Mouse (Mus musculus) liver, embryonic 11.5 days (tissue): Measurements from ENCODE around the gene Zfp934. TPM values are rescaled to one million over a fixed set of nuclear protein-coding genes. Genes with fewer than 3 reads are reported as not detected.
A peak's percentile ranks its signal among the peaks of the same experiment; 100 is the strongest.
"Not testable (repeated sequence)": the region's sequence is repeated elsewhere in the genome, so short reads cannot be mapped to it uniquely, and the experiment has no call there.

ENCODE experiments used
- ATAC-seq: fragments of 200-750 bp; cut with Nextera tagmentation; replicated peaks from 2 replicates; pipeline ENCODE4 v1.8.0; 2017; ENCODE audit warnings: moderate number of reproducible peaks, mild to moderate bottlenecking, moderate TSS enrichment, moderate library complexity; ENCODE audit not compliant: low FRiP score
- DNase-seq: peaks from one replicate; pipeline ENCODE4 v3.0.0-alpha.2; 2017; ENCODE audit warnings: low spot score
- H3K27ac ChIP-seq: fragments of 300-500 bp; sonication (generic); 2 replicates; pipeline ENCODE4 v1.5.1; 2014; ENCODE audit warnings: mild to moderate bottlenecking, low read depth, low read length, control low read depth
- H3K27me3 ChIP-seq: fragments of 300-500 bp; sonication (generic); replicated peaks from 2 replicates; pipeline ENCODE4 v1.6.1; 2014; ENCODE audit warnings: low read length, mixed read lengths; ENCODE audit not compliant: control insufficient read depth, insufficient read depth
- H3K36me3 ChIP-seq: fragments of 300-500 bp; sonication (generic); 2 replicates; pipeline ENCODE4 v1.6.1; 2014; ENCODE audit warnings: mild to moderate bottlenecking, low read length, moderate library complexity, mixed read lengths; ENCODE audit not compliant: control insufficient read depth, insufficient read depth
- H3K4me1 ChIP-seq: fragments of 300-500 bp; sonication (generic); replicated peaks from 2 replicates; pipeline ENCODE4 v1.6.1; 2014; ENCODE audit warnings: low read length, mixed read lengths; ENCODE audit not compliant: control insufficient read depth, insufficient read depth
- H3K4me2 ChIP-seq: fragments of 300-500 bp; sonication (generic); 2 replicates; pipeline ENCODE4 v1.6.1; 2014; ENCODE audit warnings: mild to moderate bottlenecking, control low read depth, moderate library complexity
- H3K4me3 ChIP-seq: fragments of 300-500 bp; sonication (generic); 2 replicates; pipeline ENCODE4 v1.5.1; 2014; ENCODE audit warnings: low read depth, low read length, control low read depth
- H3K9ac ChIP-seq: fragments of 300-500 bp; sonication (generic); 2 replicates; pipeline ENCODE4 v1.6.1; 2014; ENCODE audit warnings: low read depth, low read length, control low read depth
- H3K9me3 ChIP-seq: fragments of 300-500 bp; sonication (generic); 2 replicates; pipeline ENCODE4 v1.6.1; 2016; ENCODE audit warnings: low read length, inconsistent platforms, mixed read lengths; ENCODE audit not compliant: control insufficient read depth
- WGBS: fragments of 180-500 bp; shearing (Covaris S2); extraction: QIAGEN DNeasy Blood & Tissue Kit; methylation state at CpG from one replicate; pipeline ENCODE4 v1.1.7; 2014; 5-methylcytosine and 5-hydroxymethylcytosine counted together
- microRNA-seq: library from miRNA; unstranded; fragments of <30 nt; microRNA quantifications from one replicate; pipeline ENCODE4, GENCODE M21; 2017; ENCODE audit warnings: borderline number of aligned reads
- polyA plus RNA-seq: library from polyadenylated mRNA; unstranded; fragments of >200 nt; fragmentation: Nextera tagmentation; extraction: Ambion mirVana; gene quantifications from 2 replicates; pipeline ENCODE4 v1.2.1, GENCODE M21; 2014

Gene Zfp934
- polyA plus RNA-seq, 1 experiment from 2014 or later = 13.5 TPM

GRCm38 (mm10) chr13:62466424-62467334 is 104.3 kb downstream of the Zfp934 start, which contains the start of gene Gm49359:
Gene Gm49359, minus strand, starts transcription at chr13:62466832.
- not testable (repeated sequence) for H3K4me1 ChIP-seq, H3K27me3 ChIP-seq, H3K27ac ChIP-seq, H3K36me3 ChIP-seq, H3K9me3 ChIP-seq
- DNase-seq = peak; percentile 74
- H3K9ac ChIP-seq = peak within 1 kb of the TSS; percentile 53
- peak within 1 kb of the TSS; percentile 44 for H3K4me2 ChIP-seq
- 2% methylated on average over 27 of the region's 28 CpGs for WGBS
- ATAC-seq = peak; percentile 100
- peak within 1 kb of the TSS; percentile 59 for H3K4me3 ChIP-seq

Small RNA genes lying within 50 kb of the gene (microRNA-seq; reads per million reads assigned to microRNA genes)
- gene Gm22256 = not detected

Other genes starting within 250 kb of the Zfp934 start
- 6.6 and 7.3 TPM in 2 replicates for gene Gm3604, start 188.0 kb downstream of the Zfp934 start, polyA plus RNA-seq
- gene Gm49359, start 104.4 kb downstream of the Zfp934 start, polyA plus RNA-seq = 5.4 and 5.7 TPM in 2 replicates
- 0.55 TPM in 1 of 2 replicates, not detected in the other for gene Zfp935, start 12.7 kb downstream of the Zfp934 start, polyA plus RNA-seq
- 7.9 and 8.1 TPM in 2 replicates for gene 6720489N17Rik, start 53.0 kb upstream of the Zfp934 start, polyA plus RNA-seq
- gene Platr25, start 189.5 kb upstream of the Zfp934 start, polyA plus RNA-seq = 15.2 and 16.0 TPM in 2 replicates
- 4.2 and 4.3 TPM in 2 replicates for gene Gm5141, start 214.6 kb upstream of the Zfp934 start, polyA plus RNA-seq